Mouse (Mus musculus) testis, adult 2 months (tissue): ENCODE measurements around the gene Fance.

Source experiments
- CTCF ChIP-seq: fragments of 200-500 bp; IDR thresholded peaks from 2 replicates; pipeline ENCODE4 v1.5.1; 2012; ENCODE audit warnings: low read depth, mild to moderate bottlenecking, inconsistent platforms, low read length, moderate library complexity; ENCODE audit not compliant: control insufficient read depth, insufficient read depth, insufficient replicate concordance
- POLR2A ChIP-seq: fragments of 200-500 bp; IDR thresholded peaks from 2 replicates; pipeline ENCODE4 v1.6.1; 2012; ENCODE audit warnings: low read depth, mild to moderate bottlenecking, inconsistent platforms, low read length, moderate library complexity; ENCODE audit not compliant: control insufficient read depth

GRCm38 (mm10) chr17:28270165-28270564 is 43.2 kb upstream of the Fance start:
- TF ChIP-seq POLR2A (no peak), CTCF (no peak)
